In genomic region chr16:77251422-77251821, GRCm38 (mm10) we compare ENCODE assay signal across 25 mouse cellular contexts.
DNase-seq lines count a peak whose midpoint lies in the region; ATAC-seq lines count a peak whose summit lies in the region.
"Had no signal": no experiment of that assay in that cellular context is flagged by ENCODE, and none has a peak within 500 bp of the region (broad histone marks: within the 10 kb centered on the region; RNA-seq: fewer than 3 reads in every experiment).

No protein-coding gene starts in this region.

- H3K9me3 ChIP-seq in liver, embryonic 16.5 days (replicated peaks; ENCODE audit: control insufficient read depth, low read length): no peaks in the 10 kb centered on the region
- no peaks in the 10 kb centered on the region for H3K9me3 ChIP-seq in liver, embryonic 11.5 days (ENCODE audit: control insufficient read depth, low read length)
- H3K9me3 ChIP-seq in midbrain, embryonic 10.5 days (replicated peaks): no peaks in the 10 kb centered on the region
- H3K9me3 ChIP-seq in midbrain, embryonic 16.5 days (replicated peaks; ENCODE audit: control insufficient read depth, low read length, poor library complexity, severe bottlenecking): no peaks in the 10 kb centered on the region
- H3K9me3 ChIP-seq: embryonic facial prominence, embryonic 15.5 days; forebrain, embryonic 10.5 days; heart, embryonic 15.5 days; hindbrain, embryonic 10.5 days had no signal

- peak; percentile 37; the same call in 1 of the 2 replicates for ATAC-seq in liver, embryonic 16.5 days (ENCODE audit: low read depth)
- ATAC-seq in liver, embryonic 11.5 days (replicated peaks; ENCODE audit: low FRiP score): no peak
- no peak for ATAC-seq in midbrain, embryonic 16.5 days
- ATAC-seq in common myeloid progenitor, adult 5-6 weeks (replicated peaks; ENCODE audit: low read depth, poor library complexity, severe bottlenecking): peak; percentile 66
- peak; percentile 92 for ATAC-seq in megakaryocyte, adult 5-6 weeks (ENCODE audit: poor library complexity, severe bottlenecking)
- ATAC-seq: forebrain, embryonic 14.5 days had no signal

- no peaks in the 10 kb centered on the region for H3K4me1 ChIP-seq in liver, embryonic 16.5 days (ENCODE audit: control insufficient read depth, low read depth, low read length)
- H3K4me1 ChIP-seq in liver, embryonic 11.5 days (replicated peaks; ENCODE audit: control insufficient read depth, insufficient read depth, low read length): no peaks in the 10 kb centered on the region
- no peaks in the 10 kb centered on the region for H3K4me1 ChIP-seq in midbrain, embryonic 10.5 days
- H3K4me1 ChIP-seq in midbrain, embryonic 16.5 days (ENCODE audit: control insufficient read depth, insufficient read depth, low read length): no peaks in the 10 kb centered on the region
- H3K4me1 ChIP-seq: embryonic facial prominence, embryonic 15.5 days; forebrain, embryonic 10.5 days; heart, embryonic 15.5 days; hindbrain, embryonic 10.5 days had no signal

- H3K27ac ChIP-seq in liver, embryonic 16.5 days (ENCODE audit: low read length): no peak overlapping the region
- H3K27ac ChIP-seq in liver, embryonic 11.5 days (ENCODE audit: low read depth, low read length): no peak overlapping the region
- H3K27ac ChIP-seq in midbrain, embryonic 10.5 days (replicated peaks): 0 out of 2 replicates have a peak overlapping the region, but pooled peaks have one; percentile 23
- no peak overlapping the region for H3K27ac ChIP-seq in midbrain, embryonic 16.5 days (ENCODE audit: low read length)
- H3K27ac ChIP-seq: embryonic facial prominence, embryonic 15.5 days; gastrocnemius, adult 2 months; heart, embryonic 15.5 days; hindbrain, embryonic 10.5 days; hindbrain, embryonic 14.5 days had no signal

- no peaks in the 10 kb centered on the region for H3K36me3 ChIP-seq in liver, embryonic 16.5 days (ENCODE audit: control insufficient read depth, insufficient read depth)
- H3K36me3 ChIP-seq in liver, embryonic 11.5 days (ENCODE audit: control insufficient read depth, insufficient read depth, low read length): no peaks in the 10 kb centered on the region
- H3K36me3 ChIP-seq in midbrain, embryonic 10.5 days: no peaks in the 10 kb centered on the region
- 0 out of 2 replicates have a peak, but pooled peaks cover 2% of the 10 kb centered on the region for H3K36me3 ChIP-seq in midbrain, embryonic 16.5 days (ENCODE audit: control insufficient read depth, insufficient read depth, low read length)
- H3K36me3 ChIP-seq: embryonic facial prominence, embryonic 15.5 days; forebrain, embryonic 10.5 days; heart, embryonic 15.5 days; hindbrain, embryonic 10.5 days had no signal

- H3K4me3 ChIP-seq in liver, embryonic 16.5 days (ENCODE audit: low read depth, low read length): no peak overlapping the region
- H3K4me3 ChIP-seq in liver, embryonic 11.5 days (ENCODE audit: low read depth, low read length): no peak overlapping the region
- no peak overlapping the region for H3K4me3 ChIP-seq in midbrain, embryonic 10.5 days
- H3K4me3 ChIP-seq in midbrain, embryonic 16.5 days (ENCODE audit: low read depth, low read length): no peak overlapping the region
- H3K4me3 ChIP-seq: embryonic facial prominence, embryonic 15.5 days; erythroblast, embryonic 14.5 days; forebrain, embryonic 10.5 days; gastrocnemius, adult 2 months; heart, embryonic 15.5 days; hindbrain, embryonic 10.5 days had no signal

- no peaks in the 10 kb centered on the region for H3K27me3 ChIP-seq in liver, embryonic 16.5 days (ENCODE audit: control insufficient read depth, insufficient read depth, low read depth, low read length)
- H3K27me3 ChIP-seq in liver, embryonic 11.5 days (replicated peaks; ENCODE audit: control insufficient read depth, insufficient read depth, low read length): no peaks in the 10 kb centered on the region
- no peaks in the 10 kb centered on the region for H3K27me3 ChIP-seq in midbrain, embryonic 10.5 days (ENCODE audit: low read depth, poor library complexity, severe bottlenecking)
- H3K27me3 ChIP-seq in midbrain, embryonic 16.5 days (ENCODE audit: control insufficient read depth, insufficient read depth, low read depth, low read length): no peaks in the 10 kb centered on the region
- H3K27me3 ChIP-seq: embryonic facial prominence, embryonic 15.5 days; heart, embryonic 15.5 days had no signal

- no peak overlapping the region for H3K9ac ChIP-seq in liver, embryonic 16.5 days (ENCODE audit: low read depth, low read length)
- no peak overlapping the region for H3K9ac ChIP-seq in liver, embryonic 11.5 days (ENCODE audit: low read depth, low read length)
- H3K9ac ChIP-seq in midbrain, embryonic 16.5 days (ENCODE audit: low read depth, low read length): no peak overlapping the region
- H3K9ac ChIP-seq: embryonic facial prominence, embryonic 15.5 days; heart, embryonic 15.5 days; hindbrain, embryonic 14.5 days had no signal

- 33% methylated on average over 3 of the region's 3 CpGs for WGBS in liver, embryonic 16.5 days (ENCODE audit: insufficient replicate concordance)
- 69% methylated on average over 3 of the region's 3 CpGs for WGBS in liver, embryonic 11.5 days
- 83% methylated on average over 3 of the region's 3 CpGs for WGBS in midbrain, embryonic 10.5 days
- WGBS in midbrain, embryonic 16.5 days: 80% methylated on average over 3 of the region's 3 CpGs

- no peak for DNase-seq in liver, embryonic 11.5 days (ENCODE audit: low spot score)
- no peak for DNase-seq in midbrain, embryonic 10.5 days (ENCODE audit: low spot score)
- no peak for DNase-seq in cerebellum, adult 11-12 months
- DNase-seq in heart, adult 9 months (ENCODE audit: low spot score in 2 of 2): no peak
- DNase-seq: adrenal gland, postnatal 14 days; B cell, adult 2 months; cerebellum, adult 2 months; cerebellum, postnatal 10 days; embryo, embryonic 11 days; gastrocnemius, adult 2 months; gastrocnemius, postnatal 36 days; heart, adult 18-20 months; heart, postnatal 14 days had no signal

- H3K4me2 ChIP-seq in liver, embryonic 16.5 days (ENCODE audit: low read depth, low read length): no peak overlapping the region
- no peak overlapping the region for H3K4me2 ChIP-seq in liver, embryonic 11.5 days
- no peak overlapping the region for H3K4me2 ChIP-seq in midbrain, embryonic 16.5 days (ENCODE audit: low read length)
- H3K4me2 ChIP-seq: embryonic facial prominence, embryonic 15.5 days; heart, embryonic 11.5 days; heart, embryonic 15.5 days; hindbrain, embryonic 14.5 days had no signal

Comparison
In these comparisons a context has a peak if more than half of its experiments do, and no peak if none do; other contexts are left out.
1. ATAC-seq: peak in liver, embryonic 16.5 days (single experiment), common myeloid progenitor, adult 5-6 weeks (single experiment) and megakaryocyte, adult 5-6 weeks (single experiment); none in liver, embryonic 11.5 days (single experiment) and midbrain, embryonic 16.5 days (single experiment).